In the genomic region with DNA sequence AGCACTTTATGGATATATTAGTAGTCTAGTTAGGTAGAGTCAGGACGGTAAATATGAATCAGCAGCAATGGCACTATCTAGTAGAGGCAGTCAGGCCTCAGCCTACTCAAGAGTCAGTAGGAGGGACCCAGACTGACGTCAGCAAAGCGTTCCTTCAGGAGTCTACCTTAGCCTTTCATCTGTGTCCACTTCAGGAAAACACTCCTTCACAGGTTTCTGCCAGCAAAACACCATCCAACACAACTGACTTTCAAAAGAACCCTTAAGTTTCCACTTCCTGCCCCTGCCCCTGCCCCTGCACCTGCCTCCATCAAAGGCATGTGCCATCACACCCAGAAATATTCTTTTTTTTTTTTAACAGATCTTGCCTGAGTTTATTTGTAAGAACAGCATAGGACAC, we compare ENCODE assay signal across 17 mouse cellular contexts.
"Had no signal": no experiment of that assay in that cellular context is flagged by ENCODE, and none has a peak within 500 bp of the region (broad histone marks: within the 10 kb centered on the region; RNA-seq: fewer than 3 reads in every experiment).

No protein-coding gene starts in this region.

- ATAC-seq: inflammation-experienced regulatory T-cells, adult 6 months; intestine, embryonic 16.5 days; liver, postnatal 0 days; lung, postnatal 0 days; midbrain, embryonic 15.5 days had no signal

- H3K4me3 ChIP-seq: kidney, embryonic 15.5 days; limb, embryonic 12.5 days; limb, embryonic 15.5 days; midbrain, embryonic 15.5 days; neural tube, embryonic 13.5 days had no signal

- H3K36me3 ChIP-seq: kidney, embryonic 15.5 days; limb, embryonic 12.5 days; limb, embryonic 15.5 days; midbrain, embryonic 15.5 days; neural tube, embryonic 13.5 days had no signal

- DNase-seq: kidney, adult 2 months; kidney, postnatal 10 days; kidney, postnatal 4 days; left cerebral cortex, postnatal 4 days; liver, postnatal 0 days; lung, embryonic 14.5 days; lung, postnatal 4 days had no signal

- H3K27me3 ChIP-seq: kidney, embryonic 15.5 days; limb, embryonic 12.5 days; limb, embryonic 15.5 days; midbrain, embryonic 15.5 days; neural tube, embryonic 13.5 days had no signal

- H3K27ac ChIP-seq: kidney, embryonic 15.5 days; limb, embryonic 12.5 days; limb, embryonic 15.5 days; liver, embryonic 14.5 days; midbrain, embryonic 15.5 days; neural tube, embryonic 13.5 days; stomach, postnatal 0 days had no signal
